Mouse (Mus musculus) G1E (cell line): ENCODE results near the gene Mreg.

Experiments used
- CTCF ChIP-seq: IDR thresholded peaks from 2 replicates; pipeline ENCODE4 v1.5.1; 2012; ENCODE audit warnings: low read depth, low read length, inconsistent platforms, mixed read lengths
- GATA1 ChIP-seq: IDR thresholded peaks from 2 replicates; pipeline ENCODE4 v1.6.1; 2012; ENCODE audit warnings: borderline replicate concordance, low read length, inconsistent platforms, mixed read lengths
- GATA2 ChIP-seq: IDR thresholded peaks from 2 replicates; pipeline ENCODE4 v1.6.1; 2012; ENCODE audit warnings: low read depth, low read length, inconsistent platforms, borderline replicate concordance
- POLR2AphosphoS5 ChIP-seq: IDR thresholded peaks from 2 replicates; pipeline ENCODE4 v1.6.1; 2012; ENCODE audit warnings: low read depth, low read length, inconsistent platforms; ENCODE audit not compliant: insufficient replicate concordance
- TAL1 ChIP-seq: conservative IDR thresholded peaks from 2 replicates; pipeline ENCODE4 v1.6.1; 2012; ENCODE audit warnings: low read depth, low read length, inconsistent platforms, mixed read lengths

DNA sequence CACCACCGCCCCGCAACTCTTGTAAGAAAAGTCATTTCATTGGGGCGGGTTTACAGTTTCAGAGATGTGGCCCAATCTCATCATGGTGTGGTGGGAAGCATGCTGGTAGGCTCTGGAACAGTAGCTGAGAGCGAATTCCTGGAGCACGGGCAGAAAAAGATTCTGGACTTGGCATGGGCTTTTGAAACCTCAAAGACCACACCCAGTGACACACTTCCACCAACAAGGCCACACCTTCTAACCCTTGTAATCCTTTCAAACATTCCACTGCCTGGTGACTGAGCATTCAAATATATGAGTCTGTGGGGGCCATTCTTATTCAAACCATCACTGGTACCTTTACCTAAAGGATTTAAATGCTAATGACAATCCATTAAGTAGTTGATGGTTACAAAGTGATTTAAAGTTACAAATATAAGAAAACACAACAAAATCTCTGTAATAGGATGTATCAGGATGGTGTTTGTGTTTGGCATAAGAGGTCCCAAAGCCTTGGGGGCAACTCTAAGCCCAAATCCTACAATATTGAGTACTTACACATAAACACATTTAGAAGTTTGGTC, 30.6 kb upstream of the Mreg start:
- no peak for TF ChIP-seq CTCF
- no peak for TF ChIP-seq GATA1
- no peak for TF ChIP-seq GATA2
- TF ChIP-seq TAL1: no peak
- TF ChIP-seq POLR2AphosphoS5: no peak
